Mouse (Mus musculus): ENCODE measurements around the gene Tbce. TPM values are rescaled to one million over a fixed set of nuclear protein-coding genes. Genes with fewer than 3 reads are reported as not detected.

Gene Tbce
- polyA plus RNA-seq, 1 experiment = 5.2 TPM

- Histone ChIP-seq H3K4me1 (ENCODE audit: control insufficient read depth, insufficient read depth, insufficient read length, low read length) (no peaks in the 10 kb centered on the region; the same call in 1 of the 2 replicates), H3K27me3 (ENCODE audit: control insufficient read depth, insufficient read depth, low read length) (no peaks in the 10 kb centered on the region), H3K27ac (ENCODE audit: insufficient read depth, low read depth, low read length) (peak overlapping the region; percentile 14), H3K4me3 (ENCODE audit: low read depth, low read length) (peak overlapping the region; percentile 75), H3K36me3 (ENCODE audit: control insufficient read depth, insufficient read depth, low read length) (0 out of 2 replicates have a peak, but pooled peaks cover 2% of the 10 kb centered on the region)
- WGBS = 1% methylated on average over 29 of the region's 29 CpGs
- TF ChIP-seq POLR2A (IDR thresholded peaks at IDR 0.05; ENCODE audit: low read depth, low read length) (no peak), CTCF (IDR thresholded peaks at IDR 0.05; ENCODE audit: extremely low read depth, insufficient read length, insufficient replicate concordance, low read depth, low read length) (no peak)
Observed at GRCm38 (mm10) chr13:13954931-13955330, 84.5 kb downstream of the Tbce start.

GRCm38 (mm10) chr13:13953874-13954832, 85.3 kb downstream of the Tbce start, which contains the start of gene B3galnt2:
Gene B3galnt2, plus strand, starts transcription at chr13:13954469.
- Histone ChIP-seq H3K4me3 (ENCODE audit: low read depth, low read length) (peak within 1 kb of the TSS; percentile 75), H3K36me3 (ENCODE audit: control insufficient read depth, insufficient read depth, low read length) (no peaks in the 10 kb centered on the region), H3K27ac (ENCODE audit: insufficient read depth, low read depth, low read length) (peak within 1 kb of the TSS; percentile 23), H3K4me1 (ENCODE audit: control insufficient read depth, insufficient read depth, insufficient read length, low read length) (no peaks in the 10 kb centered on the region; the same call in 1 of the 2 replicates), H3K27me3 (ENCODE audit: control insufficient read depth, insufficient read depth, low read length) (no peaks in the 10 kb centered on the region)
- TF ChIP-seq CTCF (IDR thresholded peaks at IDR 0.05; ENCODE audit: extremely low read depth, insufficient read length, insufficient replicate concordance, low read depth, low read length) = no peak
- peak; percentile 39 for TF ChIP-seq POLR2A (IDR thresholded peaks at IDR 0.05; ENCODE audit: low read depth, low read length)
- under 1% methylated on average over 78 of the region's 78 CpGs for WGBS

Other genes starting within 250 kb of the Tbce start
- 30.8 and 47.9 TPM in 2 replicates for gene B3galnt2, start 85.2 kb downstream of the Tbce start, polyA plus RNA-seq (2012; rRNA removed)
- gene Arid4b, start 23.6 kb upstream of the Tbce start, polyA plus RNA-seq (2012; rRNA removed) = 1.7 and 2.9 TPM in 2 replicates
- 1.4 and 2.4 TPM in 2 replicates for gene Ggps1, start 23.9 kb upstream of the Tbce start, polyA plus RNA-seq (2012; rRNA removed)

All from small intestine, adult 2 months (tissue).